Comparison of ENCODE assay signal across 8 mouse cellular contexts in genomic region chr9:35541488-35541887, GRCm38 (mm10). TPM values are rescaled to one million over a fixed set of nuclear protein-coding genes. Genes with fewer than 3 reads are reported as not detected.
DNase-seq lines count a peak whose midpoint lies in the region; ATAC-seq lines count a peak whose summit lies in the region.

No protein-coding gene starts in this region.

- no peaks in the 10 kb centered on the region for H3K36me3 ChIP-seq in intestine, embryonic 15.5 days

- H3K9me3 ChIP-seq in intestine, embryonic 15.5 days, result no peaks in the 10 kb centered on the region

- intact Hi-C loops in left cerebral cortex, postnatal 14 days (cut with DNase I), result loop anchor here (1.0 kb wide), 1 partner anchor 259 kb away; no protein-coding TSS in a partner anchor

- 0 out of 2 replicates have a peak, but pooled peaks cover 7% of the 10 kb centered on the region for H3K4me1 ChIP-seq in intestine, embryonic 15.5 days (replicated peaks)

- no peak overlapping the region for H3K4me2 ChIP-seq in intestine, embryonic 15.5 days (replicated peaks)

- peak; percentile 36 for DNase-seq in WW6 (ENCODE audit: low read depth, low spot score)
- DNase-seq in cerebellum, postnatal 10 days, result peak; percentile 93 to 97
- DNase-seq in frontal cortex, postnatal 36 days (ENCODE audit: low spot score in 2 of 2), result peak; percentile 80 to 81
- peak; percentile 82 to 87 for DNase-seq in left cerebral cortex, postnatal 14 days (ENCODE audit: low spot score in 2 of 2)
- DNase-seq in mesoderm, embryonic 11.5 days (ENCODE audit: low read depth, low spot score), result peak; percentile 90
- DNase-seq in right cerebral cortex, postnatal 36 days (ENCODE audit: low spot score in 2 of 2), result peak; percentile 43 to 55
- peak; percentile 57 for DNase-seq in yolk sac, embryonic 10.5 days (ENCODE audit: low spot score)

- no peak overlapping the region for H3K27ac ChIP-seq in intestine, embryonic 15.5 days

- H3K27me3 ChIP-seq in intestine, embryonic 15.5 days (replicated peaks), result no peaks in the 10 kb centered on the region

- WGBS in intestine, embryonic 15.5 days, result 7% methylated on average over 6 of the region's 6 CpGs

- peak; percentile 78 for ATAC-seq in intestine, embryonic 15.5 days

- H3K9ac ChIP-seq in intestine, embryonic 15.5 days, result no peak overlapping the region

- no peak overlapping the region for H3K4me3 ChIP-seq in intestine, embryonic 15.5 days (replicated peaks)

RNA-seq across cellular contexts. Expression of gene Ddx25, which starts 16.8 kb away (rescaled TPM):
- 1.6 and 1.7 TPM in 2 replicates for polyA plus RNA-seq in intestine, embryonic 15.5 days (2015; fragmentation: Nextera tagmentation; extraction: Ambion mirVana)
- total RNA-seq in left cerebral cortex, postnatal 14 days (2021), result 10 to 100 TPM; 13.6 to 14.3 TPM

RNA-seq across cellular contexts. Expression of gene Pus3, which starts 16.9 kb away (rescaled TPM):
- 18.3 and 18.9 TPM in 2 replicates for polyA plus RNA-seq in intestine, embryonic 15.5 days (2015; fragmentation: Nextera tagmentation; extraction: Ambion mirVana)
- 10 to 100 TPM; 10.6 to 11.1 TPM for total RNA-seq in left cerebral cortex, postnatal 14 days (2021)

RNA-seq across cellular contexts. Expression of gene Gm1113, which starts 23.4 kb away (rescaled TPM):
- polyA plus RNA-seq in intestine, embryonic 15.5 days (2015; fragmentation: Nextera tagmentation; extraction: Ambion mirVana), result not detected in 2 replicates
- not detected for total RNA-seq in left cerebral cortex, postnatal 14 days (2021)

RNA-seq across cellular contexts. Expression of gene Pate2, which starts 28.6 kb away (rescaled TPM):
- polyA plus RNA-seq in intestine, embryonic 15.5 days (2015; fragmentation: Nextera tagmentation; extraction: Ambion mirVana), result 0.45 and 0.77 TPM in 2 replicates
- total RNA-seq in left cerebral cortex, postnatal 14 days (2021), result under 1 TPM; 0.59 to 0.64 TPM

RNA-seq across cellular contexts. Expression of gene Hyls1, which starts 28.7 kb away (rescaled TPM):
- polyA plus RNA-seq in intestine, embryonic 15.5 days (2015; fragmentation: Nextera tagmentation; extraction: Ambion mirVana), result 11.6 and 14.2 TPM in 2 replicates
- total RNA-seq in left cerebral cortex, postnatal 14 days (2021), result 1 to 10 TPM; 7.3 to 8.8 TPM

Comparison
In these comparisons a context has a peak if more than half of its experiments do, and no peak if none do; other contexts are left out.
1. DNase-seq: peak in every context shown above with its lines; median percentile 95 in cerebellum, postnatal 10 days; 90 in mesoderm, embryonic 11.5 days; 84 in left cerebral cortex, postnatal 14 days; 80 in frontal cortex, postnatal 36 days; 57 in yolk sac, embryonic 10.5 days; 49 in right cerebral cortex, postnatal 36 days; 36 in WW6.